Mouse (Mus musculus) heart, postnatal 4 days (tissue): ENCODE results near the gene C2cd5. TPM values are rescaled to one million over a fixed set of nuclear protein-coding genes. Genes with fewer than 3 reads are reported as not detected.

Experiments used
- DNase-seq: peaks from one replicate; pipeline ENCODE4 v3.0.0; 2021
- total RNA-seq, 2 experiments: library from RNA; stranded (reverse); gene quantifications; 2 replicates each; pipeline ENCODE4 v1.2.3; 2021

Gene C2cd5
- total RNA-seq, 2 experiments from 2014 or later: 21.5 to 24.9 TPM

GRCm38 (mm10) chr6:142973289-142973688 is 126.7 kb downstream of the C2cd5 start:
- DNase-seq: no peak

DNA sequence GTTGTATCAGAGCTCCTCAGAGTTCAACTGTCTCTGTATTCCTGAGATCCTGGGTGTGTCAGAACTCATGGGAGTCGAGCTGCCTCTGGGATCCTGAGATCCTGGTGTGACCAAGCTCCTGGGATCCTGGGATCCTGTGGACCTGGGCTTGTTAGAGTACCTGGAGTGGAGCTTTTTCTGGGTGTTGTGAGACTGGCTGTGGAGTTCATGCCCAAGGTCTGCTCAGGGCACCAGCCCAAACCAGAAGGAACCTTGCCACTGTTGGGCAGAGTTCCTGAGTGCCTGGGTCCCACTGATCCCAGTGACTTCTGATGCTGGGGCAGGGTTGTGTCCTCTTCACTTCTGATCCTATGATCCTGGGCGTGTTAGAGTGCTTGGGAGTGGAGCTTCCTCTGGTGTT is 127.7 kb downstream of the C2cd5 start:
- DNase-seq: no peak

GRCm38 (mm10) chr6:142967407-142967806 is 132.5 kb downstream of the C2cd5 start:
- no peak for DNase-seq

DNA sequence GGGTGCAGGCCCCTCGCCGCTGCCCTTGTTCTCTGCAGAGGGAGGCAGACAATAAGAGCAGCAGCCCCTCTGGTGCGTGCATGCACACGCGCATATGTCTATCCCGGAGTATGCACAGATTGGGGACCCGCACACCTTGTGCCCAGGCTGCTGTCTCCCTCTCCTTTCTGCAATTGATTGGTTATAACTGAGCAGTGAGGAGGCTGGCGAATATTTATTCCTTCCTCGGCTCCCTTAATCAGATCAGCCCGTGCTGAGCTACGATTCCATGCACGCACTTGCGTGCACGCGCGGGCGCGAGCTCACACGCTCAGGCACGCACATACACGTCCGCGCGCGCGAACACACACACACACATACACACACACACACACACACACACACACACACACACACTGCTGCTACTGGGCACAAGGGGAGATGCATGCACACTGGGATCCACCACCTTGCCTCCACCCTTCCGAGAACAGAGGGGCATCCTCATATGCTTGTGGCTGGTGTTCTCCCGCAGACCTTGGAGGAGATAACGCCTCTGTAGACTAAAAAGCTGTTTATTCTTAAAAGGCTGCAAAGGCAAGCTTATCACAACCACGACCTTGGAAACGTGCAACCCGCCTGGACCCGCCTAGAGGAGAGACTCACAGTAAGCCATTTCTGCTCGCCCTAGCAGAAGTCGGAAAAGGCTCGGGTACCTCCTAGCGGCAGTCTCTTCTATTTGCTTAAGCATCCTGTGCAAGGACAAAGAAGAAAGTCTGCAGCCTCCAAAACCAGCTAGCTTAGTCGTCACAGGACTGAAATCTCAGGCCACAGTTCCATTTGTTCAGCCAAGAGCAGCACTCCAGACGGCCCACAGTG is 135.2 kb downstream of the C2cd5 start:
- DNase-seq: peak; percentile 74

GRCm38 (mm10) chr6:142964076-142964530 is 135.8 kb downstream of the C2cd5 start, which contains the start of gene St8sia1:
Gene St8sia1, minus strand, starts transcription at chr6:142964452.
- DNase-seq: peak; percentile 10

- peak; percentile 6 for DNase-seq
Measured at GRCm38 (mm10) chr6:142963480-142964075, 136.4 kb downstream of the C2cd5 start.

DNA sequence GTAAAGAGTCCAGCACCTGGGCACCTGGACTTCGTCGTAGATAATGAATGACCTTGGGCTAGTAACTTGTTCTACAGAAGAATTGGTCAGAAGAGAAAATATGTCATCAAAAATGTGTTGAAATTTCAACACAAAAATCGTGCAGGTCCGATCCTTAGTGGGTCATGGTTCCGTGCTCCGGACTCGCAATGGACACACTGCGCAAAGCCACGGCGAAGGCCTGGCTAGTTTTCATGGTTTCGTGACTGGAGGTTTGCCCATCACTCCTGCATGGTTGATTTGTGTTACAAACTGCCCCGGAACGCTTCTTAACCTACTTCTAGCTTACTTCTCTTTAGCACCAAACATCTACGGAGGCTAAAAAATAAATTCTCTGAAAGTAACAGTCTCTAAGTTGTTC is 137.1 kb downstream of the C2cd5 start:
- no peak for DNase-seq

GRCm38 (mm10) chr6:142962476-142962875 is 137.5 kb downstream of the C2cd5 start:
- DNase-seq: no peak

- DNase-seq: no peak
Measured at GRCm38 (mm10) chr6:142961721-142962455, 138.1 kb downstream of the C2cd5 start.

Other genes with a start within 250 kb of the C2cd5 start
- 1 to 10 TPM; 1.5 to 2.0 TPM for gene St8sia1, start 135.7 kb downstream of the C2cd5 start, total RNA-seq
- gene Etnk1, start 67.1 kb upstream of the C2cd5 start, total RNA-seq: 10 to 100 TPM; 27.0 to 28.1 TPM